In genomic region chr17:32536867-32537250, GRCm38 (mm10) we compare ENCODE assay signal across 8 mouse cellular contexts. TPM values are rescaled to one million over a fixed set of nuclear protein-coding genes. Genes with fewer than 3 reads are reported as not detected.
DNase-seq lines count a peak whose midpoint lies in the region; ATAC-seq and TF ChIP-seq lines count a peak whose summit lies in the region.

No protein-coding gene starts in this region.

- no peak overlapping the region for H3K27ac ChIP-seq in kidney, embryonic 14.5 days (ENCODE audit: low read depth, low read length)
- peak overlapping the region; percentile 46 to 89 for H3K27ac ChIP-seq in heart, embryonic 14.5 days (replicated peaks in 1 of 2; ENCODE audit: control insufficient read depth in 1 of 2, insufficient read depth in 1 of 2, low read depth in 2 of 2, low read length in 2 of 2)
- no peak overlapping the region for H3K27ac ChIP-seq in liver, embryonic 13.5 days
- peak overlapping the region; percentile 63 for H3K27ac ChIP-seq in stomach, postnatal 0 days (replicated peaks)

- WGBS in kidney, embryonic 14.5 days: 60% methylated on average over 5 of the region's 5 CpGs
- WGBS in heart, embryonic 14.5 days: 50% methylated on average over 5 of the region's 5 CpGs
- 40% methylated on average over 5 of the region's 5 CpGs for WGBS in liver, embryonic 13.5 days (ENCODE audit: insufficient replicate concordance)
- WGBS in stomach, postnatal 0 days: 48% methylated on average over 5 of the region's 5 CpGs

- H3K27me3 ChIP-seq in kidney, embryonic 14.5 days (ENCODE audit: control insufficient read depth, insufficient read depth, low read length): no peaks in the 10 kb centered on the region
- H3K27me3 ChIP-seq in heart, embryonic 14.5 days (ENCODE audit: control insufficient read depth, insufficient read depth, low read length): no peaks in the 10 kb centered on the region
- H3K27me3 ChIP-seq in liver, embryonic 13.5 days: no peaks in the 10 kb centered on the region
- no peaks in the 10 kb centered on the region for H3K27me3 ChIP-seq in stomach, postnatal 0 days (ENCODE audit: control insufficient read depth, insufficient read depth, low read length)

- TF ChIP-seq CTCF in stomach, postnatal 0 days (IDR thresholded peaks at IDR 0.05; ENCODE audit: low read depth): no peak

- TF ChIP-seq EP300 in stomach, postnatal 0 days (optimal IDR thresholded peaks at IDR 0.05): no peak

- ATAC-seq in kidney, embryonic 14.5 days (ENCODE audit: low FRiP score, low TSS enrichment): 0 out of 2 replicates have a peak, but pooled peaks have one; percentile 5
- ATAC-seq in heart, embryonic 14.5 days (ENCODE audit: insufficient number of reproducible peaks, insufficient read depth, low FRiP score, low read depth): no peak
- ATAC-seq in liver, embryonic 13.5 days (ENCODE audit: low read depth): no peak
- ATAC-seq in stomach, postnatal 0 days (ENCODE audit: low FRiP score, low TSS enrichment): no peak

- peaks cover 5% of the 10 kb centered on the region; the same call in 1 of the 2 replicates for H3K4me1 ChIP-seq in kidney, embryonic 14.5 days (ENCODE audit: control insufficient read depth, insufficient read depth, low read length)
- H3K4me1 ChIP-seq in heart, embryonic 14.5 days (ENCODE audit: control insufficient read depth in 2 of 2, insufficient read depth in 2 of 2, low read length in 2 of 2): peaks cover 5 to 10% of the 10 kb centered on the region in 2 experiments
- 0 out of 2 replicates have a peak, but pooled peaks cover 4% of the 10 kb centered on the region for H3K4me1 ChIP-seq in liver, embryonic 13.5 days (replicated peaks)
- no peaks in the 10 kb centered on the region for H3K4me1 ChIP-seq in stomach, postnatal 0 days (replicated peaks; ENCODE audit: control insufficient read depth, insufficient read depth)

- peak overlapping the region; percentile 44; the same call in 1 of the 2 replicates for H3K9ac ChIP-seq in kidney, embryonic 14.5 days (ENCODE audit: low read depth, low read length)
- peak overlapping the region; percentile 70 for H3K9ac ChIP-seq in heart, embryonic 14.5 days (ENCODE audit: low read length)
- H3K9ac ChIP-seq in liver, embryonic 13.5 days: no peak overlapping the region
- peak overlapping the region; percentile 61 for H3K9ac ChIP-seq in stomach, postnatal 0 days (ENCODE audit: low read length)

- no peaks in the 10 kb centered on the region for H3K36me3 ChIP-seq in kidney, embryonic 14.5 days (ENCODE audit: control insufficient read depth, insufficient read depth, low read length)
- no peaks in the 10 kb centered on the region for H3K36me3 ChIP-seq in heart, embryonic 14.5 days (ENCODE audit: control insufficient read depth, insufficient read depth, low read length)
- no peaks in the 10 kb centered on the region for H3K36me3 ChIP-seq in liver, embryonic 13.5 days
- no peaks in the 10 kb centered on the region for H3K36me3 ChIP-seq in stomach, postnatal 0 days (ENCODE audit: control insufficient read depth, insufficient read depth, low read length)

- DNase-seq in kidney, adult 18-20 months: no peak
- DNase-seq in cerebellum, adult 9-10 months: peak; percentile 45
- DNase-seq in liver, embryonic 13.5 days: no peak
- DNase-seq in stomach, postnatal 0 days (ENCODE audit: low spot score): no peak
- DNase-seq in left cerebral cortex, adult 8-10 months (ENCODE audit: low spot score in 2 of 2): no peak
- no peak for DNase-seq in left cerebral cortex, adult 11 months (ENCODE audit: low spot score)

- H3K4me3 ChIP-seq in kidney, embryonic 14.5 days (ENCODE audit: low read length): peak overlapping the region; percentile 43
- peak overlapping the region; percentile 51 to 90 for H3K4me3 ChIP-seq in heart, embryonic 14.5 days (ENCODE audit: control insufficient read depth in 1 of 2, insufficient read depth in 1 of 2, low read depth in 1 of 2, low read length in 2 of 2)
- peak overlapping the region; percentile 34 for H3K4me3 ChIP-seq in liver, embryonic 13.5 days (replicated peaks)
- peak overlapping the region; percentile 41 for H3K4me3 ChIP-seq in stomach, postnatal 0 days (ENCODE audit: low read depth, low read length)

- no peaks in the 10 kb centered on the region for H3K9me3 ChIP-seq in kidney, embryonic 14.5 days (ENCODE audit: control insufficient read depth, low read length)
- no peaks in the 10 kb centered on the region for H3K9me3 ChIP-seq in heart, embryonic 14.5 days (ENCODE audit: control insufficient read depth, low read length)
- H3K9me3 ChIP-seq in liver, embryonic 13.5 days (replicated peaks): no peaks in the 10 kb centered on the region
- no peaks in the 10 kb centered on the region for H3K9me3 ChIP-seq in stomach, postnatal 0 days (ENCODE audit: control insufficient read depth, low read length)

- H3K4me2 ChIP-seq in kidney, embryonic 14.5 days (replicated peaks; ENCODE audit: low read depth, low read length): peak overlapping the region; percentile 61
- peak overlapping the region; percentile 71 for H3K4me2 ChIP-seq in heart, embryonic 14.5 days (ENCODE audit: low read length)
- peak overlapping the region; percentile 44 for H3K4me2 ChIP-seq in liver, embryonic 13.5 days
- peak overlapping the region; percentile 65 for H3K4me2 ChIP-seq in stomach, postnatal 0 days (replicated peaks; ENCODE audit: low read depth)

RNA-seq across cellular contexts. Expression of gene Cyp4f16, which starts 0.5 kb away (rescaled TPM):
- polyA plus RNA-seq in kidney, embryonic 14.5 days (2014; fragmentation: Nextera tagmentation; extraction: Ambion mirVana): 15.3 and 15.9 TPM in 2 replicates
- 13.8 and 15.2 TPM in 2 replicates for polyA plus RNA-seq in heart, embryonic 14.5 days (2014; fragmentation: Nextera tagmentation; extraction: Ambion mirVana)
- polyA plus RNA-seq in liver, embryonic 13.5 days (2015; fragmentation: Nextera tagmentation; extraction: Ambion mirVana): 4.0 and 4.2 TPM in 2 replicates
- polyA plus RNA-seq in stomach, postnatal 0 days (2015; fragmentation: Nextera tagmentation; extraction: Ambion mirVana): 18.3 and 18.6 TPM in 2 replicates
- total RNA-seq in left cerebral cortex, adult 8-10 months (2022): 1 to 10 TPM; 4.8 to 7.1 (median 6.4) TPM

RNA-seq across cellular contexts. Expression of gene Cyp4f17, which starts 31.0 kb away (rescaled TPM):
- 6.9 and 7.3 TPM in 2 replicates for polyA plus RNA-seq in kidney, embryonic 14.5 days (2014; fragmentation: Nextera tagmentation; extraction: Ambion mirVana)
- 8.3 and 8.6 TPM in 2 replicates for polyA plus RNA-seq in heart, embryonic 14.5 days (2014; fragmentation: Nextera tagmentation; extraction: Ambion mirVana)
- polyA plus RNA-seq in liver, embryonic 13.5 days (2015; fragmentation: Nextera tagmentation; extraction: Ambion mirVana): 0.47 and 0.60 TPM in 2 replicates
- 3.5 and 3.8 TPM in 2 replicates for polyA plus RNA-seq in stomach, postnatal 0 days (2015; fragmentation: Nextera tagmentation; extraction: Ambion mirVana)
- total RNA-seq in left cerebral cortex, adult 8-10 months (2022): 1 to 10 TPM; 3.9 to 6.4 (median 4.6) TPM

Comparison
In these comparisons a context has a peak if more than half of its experiments do, and no peak if none do; other contexts are left out.
1. H3K27ac ChIP-seq: peak in heart, embryonic 14.5 days (2 of 2) and stomach, postnatal 0 days (single experiment); none in kidney, embryonic 14.5 days (single experiment) and liver, embryonic 13.5 days (single experiment).
2. Peak in every context shown above with its lines, with median percentiles within 50 percentile points of each other: H3K4me2 ChIP-seq and H3K4me3 ChIP-seq.